Mouse (Mus musculus) hindbrain, embryonic 15.5 days (tissue): ENCODE data around the gene Pick1. TPM values are rescaled to one million over a fixed set of nuclear protein-coding genes. Genes with fewer than 3 reads are reported as not detected.

Source experiments
- ATAC-seq: fragments of 200-750 bp; cut with Nextera tagmentation; 2 replicates; pipeline ENCODE4 v1.8.0; 2017; ENCODE audit warnings: low read depth, moderate number of reproducible peaks, moderate TSS enrichment; ENCODE audit not compliant: low FRiP score
- H3K27ac ChIP-seq: fragments of 300-500 bp; sonication (generic); replicated peaks from 2 replicates; pipeline ENCODE4 v1.5.1; 2015; ENCODE audit warnings: mild to moderate bottlenecking, inconsistent platforms
- H3K27me3 ChIP-seq: fragments of 300-500 bp; sonication (generic); 2 replicates; pipeline ENCODE4 v1.6.1; 2015; ENCODE audit warnings: control low read depth, inconsistent platforms
- H3K36me3 ChIP-seq: fragments of 300-500 bp; sonication (generic); 2 replicates; pipeline ENCODE4 v1.6.1; 2015; ENCODE audit warnings: control low read depth, inconsistent platforms
- H3K4me1 ChIP-seq: fragments of 300-500 bp; sonication (generic); replicated peaks from 2 replicates; pipeline ENCODE4 v1.6.1; 2015; ENCODE audit warnings: control low read depth, inconsistent platforms
- H3K4me2 ChIP-seq: fragments of 300-500 bp; sonication (generic); 2 replicates; pipeline ENCODE4 v1.6.1; 2015; ENCODE audit warnings: moderate library complexity, mild to moderate bottlenecking, inconsistent platforms
- H3K4me3 ChIP-seq: fragments of 300-500 bp; sonication (generic); 2 replicates; pipeline ENCODE4 v1.5.1; 2015; ENCODE audit warnings: mild to moderate bottlenecking, inconsistent platforms
- H3K9ac ChIP-seq: fragments of 300-500 bp; sonication (generic); 2 replicates; pipeline ENCODE4 v1.6.1; 2015; ENCODE audit warnings: inconsistent platforms
- H3K9me3 ChIP-seq: fragments of 300-500 bp; sonication (generic); 2 replicates; pipeline ENCODE4 v1.6.1; 2016; ENCODE audit warnings: control low read depth, inconsistent platforms
- WGBS: fragments of 180-500 bp; shearing (Covaris S2); methylation state at CpG from one replicate; pipeline ENCODE4 v1.1.7; 2015; 5-methylcytosine and 5-hydroxymethylcytosine counted together
- polyA plus RNA-seq: library from polyadenylated mRNA; unstranded; fragments of >200 nt; fragmentation: Nextera tagmentation; extraction: Ambion mirVana; gene quantifications from 2 replicates; pipeline ENCODE4 v1.2.1, GENCODE M21; 2015

The Pick1 gene
- polyA plus RNA-seq, 1 experiment from 2014 or later = 93.2 TPM

- Histone ChIP-seq H3K27ac (no peak overlapping the region), H3K36me3 (no peaks in the 10 kb centered on the region), H3K9ac (no peak overlapping the region), H3K4me1 (no peaks in the 10 kb centered on the region), H3K9me3 (no peaks in the 10 kb centered on the region), H3K27me3 (no peaks in the 10 kb centered on the region), H3K4me2 (no peak overlapping the region), H3K4me3 (no peak overlapping the region)
- 21% methylated on average over 6 of the region's 6 CpGs for WGBS
- ATAC-seq = no peak
Observed at GRCm38 (mm10) chr15:79280209-79280608, 51.2 kb downstream of the Pick1 start.

GRCm38 (mm10) chr15:79280850-79281249 lies 51.9 kb downstream of the Pick1 start:
- ATAC-seq = no peak
- Histone ChIP-seq H3K4me3 (no peak overlapping the region), H3K27ac (no peak overlapping the region), H3K36me3 (no peaks in the 10 kb centered on the region), H3K9ac (no peak overlapping the region), H3K4me1 (no peaks in the 10 kb centered on the region), H3K9me3 (no peaks in the 10 kb centered on the region), H3K4me2 (no peak overlapping the region), H3K27me3 (no peaks in the 10 kb centered on the region)
- 61% methylated on average over 5 of the region's 5 CpGs for WGBS

GRCm38 (mm10) chr15:79281389-79281788 lies 52.4 kb downstream of the Pick1 start:
- H3K9ac ChIP-seq = no peak overlapping the region
- 85% methylated on average over 1 of the region's 1 CpGs for WGBS
- ATAC-seq = no peak
- no peak overlapping the region for H3K4me2 ChIP-seq
- no peaks in the 10 kb centered on the region for H3K36me3 ChIP-seq
- H3K27ac ChIP-seq = no peak overlapping the region
- no peaks in the 10 kb centered on the region for H3K4me1 ChIP-seq
- H3K9me3 ChIP-seq = no peaks in the 10 kb centered on the region
- H3K4me3 ChIP-seq = no peak overlapping the region
- no peaks in the 10 kb centered on the region for H3K27me3 ChIP-seq

- ATAC-seq = no peak
- 83% methylated on average over 5 of the region's 5 CpGs for WGBS
- no peak overlapping the region for H3K9ac ChIP-seq
- no peaks in the 10 kb centered on the region for H3K4me1 ChIP-seq
- H3K27me3 ChIP-seq = no peaks in the 10 kb centered on the region
- H3K4me2 ChIP-seq = no peak overlapping the region
- no peaks in the 10 kb centered on the region for H3K36me3 ChIP-seq
- no peak overlapping the region for H3K27ac ChIP-seq
- H3K4me3 ChIP-seq = no peak overlapping the region
- H3K9me3 ChIP-seq = no peaks in the 10 kb centered on the region
Observed at GRCm38 (mm10) chr15:79282434-79282833, 53.5 kb downstream of the Pick1 start.

GRCm38 (mm10) chr15:79283371-79283770 lies 54.4 kb downstream of the Pick1 start:
- Histone ChIP-seq H3K4me2 (no peak overlapping the region), H3K27ac (no peak overlapping the region), H3K4me1 (no peaks in the 10 kb centered on the region), H3K36me3 (no peaks in the 10 kb centered on the region), H3K9me3 (no peaks in the 10 kb centered on the region), H3K9ac (no peak overlapping the region), H3K27me3 (no peaks in the 10 kb centered on the region), H3K4me3 (no peak overlapping the region)
- WGBS = 84% methylated on average over 4 of the region's 4 CpGs
- ATAC-seq = no peak

GRCm38 (mm10) chr15:79285399-79285798 lies 56.4 kb downstream of the Pick1 start, which contains the start of gene Baiap2l2:
Gene Baiap2l2 (minus strand): TSS chr15:79285537.
- 73% methylated on average over 9 of the region's 10 CpGs for WGBS
- no peak for ATAC-seq
- Histone ChIP-seq H3K27ac (no peak within 1 kb of the TSS), H3K9ac (no peak within 1 kb of the TSS), H3K36me3 (no peaks in the 10 kb centered on the region), H3K4me3 (no peak within 1 kb of the TSS), H3K9me3 (no peaks in the 10 kb centered on the region), H3K4me2 (no peak within 1 kb of the TSS), H3K4me1 (no peaks in the 10 kb centered on the region), H3K27me3 (no peaks in the 10 kb centered on the region)

GRCm38 (mm10) chr15:79286141-79286540 lies 57.2 kb downstream of the Pick1 start:
- WGBS = 87% methylated on average over 7 of the region's 7 CpGs
- Histone ChIP-seq H3K27ac (no peak overlapping the region), H3K4me2 (no peak overlapping the region), H3K4me1 (no peaks in the 10 kb centered on the region), H3K9ac (no peak overlapping the region), H3K9me3 (no peaks in the 10 kb centered on the region), H3K36me3 (no peaks in the 10 kb centered on the region), H3K27me3 (no peaks in the 10 kb centered on the region), H3K4me3 (no peak overlapping the region)
- ATAC-seq = no peak

GRCm38 (mm10) chr15:79287091-79287490 lies 58.1 kb downstream of the Pick1 start:
- no peak for ATAC-seq
- Histone ChIP-seq H3K4me2 (no peak overlapping the region), H3K9ac (no peak overlapping the region), H3K27me3 (no peaks in the 10 kb centered on the region), H3K4me3 (no peak overlapping the region), H3K4me1 (no peaks in the 10 kb centered on the region), H3K9me3 (no peaks in the 10 kb centered on the region), H3K27ac (no peak overlapping the region), H3K36me3 (no peaks in the 10 kb centered on the region)
- WGBS = 94% methylated on average over 7 of the region's 7 CpGs

GRCm38 (mm10) chr15:79288387-79288786 lies 59.4 kb downstream of the Pick1 start:
- no peak for ATAC-seq
- 88% methylated on average over 3 of the region's 3 CpGs for WGBS
- H3K9ac ChIP-seq = no peak overlapping the region

GRCm38 (mm10) chr15:79289441-79289840 lies 60.5 kb downstream of the Pick1 start:
- 91% methylated on average over 12 of the region's 12 CpGs for WGBS
- no peaks in the 10 kb centered on the region for H3K4me1 ChIP-seq

More at GRCm38 (mm10) chr15:79288387-79288786, 59.4 kb downstream of the Pick1 start:
- H3K9me3 ChIP-seq = no peaks in the 10 kb centered on the region
- H3K4me1 ChIP-seq = no peaks in the 10 kb centered on the region
- no peak overlapping the region for H3K4me2 ChIP-seq
- H3K27me3 ChIP-seq = no peaks in the 10 kb centered on the region
- H3K27ac ChIP-seq = no peak overlapping the region
- H3K4me3 ChIP-seq = no peak overlapping the region
- H3K36me3 ChIP-seq = no peaks in the 10 kb centered on the region

GRCm38 (mm10) chr15:79290340-79290739 lies 61.4 kb downstream of the Pick1 start:
- Histone ChIP-seq H3K27ac (no peak overlapping the region), H3K9ac (no peak overlapping the region), H3K4me2 (no peak overlapping the region), H3K4me1 (no peaks in the 10 kb centered on the region), H3K36me3 (no peaks in the 10 kb centered on the region), H3K4me3 (no peak overlapping the region), H3K9me3 (no peaks in the 10 kb centered on the region), H3K27me3 (no peaks in the 10 kb centered on the region)
- WGBS = 76% methylated on average over 3 of the region's 3 CpGs
- no peak for ATAC-seq

More at GRCm38 (mm10) chr15:79289441-79289840, 60.5 kb downstream of the Pick1 start:
- H3K27me3 ChIP-seq = no peaks in the 10 kb centered on the region
- H3K9me3 ChIP-seq = no peaks in the 10 kb centered on the region
- H3K4me3 ChIP-seq = no peak overlapping the region
- no peak overlapping the region for H3K4me2 ChIP-seq
- H3K9ac ChIP-seq = no peak overlapping the region
- H3K36me3 ChIP-seq = no peaks in the 10 kb centered on the region
- no peak for ATAC-seq
- H3K27ac ChIP-seq = no peak overlapping the region

- Histone ChIP-seq H3K9ac (no peak overlapping the region), H3K4me3 (no peak overlapping the region), H3K9me3 (no peaks in the 10 kb centered on the region), H3K4me2 (no peak overlapping the region), H3K36me3 (no peaks in the 10 kb centered on the region), H3K4me1 (no peaks in the 10 kb centered on the region), H3K27me3 (no peaks in the 10 kb centered on the region), H3K27ac (no peak overlapping the region)
- no peak for ATAC-seq
- 90% methylated on average over 9 of the region's 9 CpGs for WGBS
Observed at GRCm38 (mm10) chr15:79292779-79293178, 63.8 kb downstream of the Pick1 start.

GRCm38 (mm10) chr15:79298553-79298952 lies 69.6 kb downstream of the Pick1 start:
- Histone ChIP-seq H3K9me3 (no peaks in the 10 kb centered on the region), H3K36me3 (no peaks in the 10 kb centered on the region), H3K9ac (no peak overlapping the region), H3K27ac (no peak overlapping the region), H3K27me3 (no peaks in the 10 kb centered on the region), H3K4me3 (no peak overlapping the region), H3K4me1 (no peaks in the 10 kb centered on the region), H3K4me2 (no peak overlapping the region)
- no peak for ATAC-seq
- WGBS = 86% methylated on average over 6 of the region's 6 CpGs
